Mouse (Mus musculus) liver, embryonic 13.5 days (tissue): ENCODE results near the gene Pla1a. TPM values are rescaled to one million over a fixed set of nuclear protein-coding genes. Genes with fewer than 3 reads are reported as not detected.

Experiments used
- ATAC-seq: fragments of 200-750 bp; cut with Nextera tagmentation; 2 replicates; pipeline ENCODE4 v1.8.0; 2017; ENCODE audit warnings: low read depth, mild to moderate bottlenecking, moderate number of reproducible peaks, moderate library complexity
- DNase-seq: peaks from one replicate; pipeline ENCODE4 v3.0.0; 2022
- H3K27ac ChIP-seq: fragments of 300-500 bp; sonication (generic); 2 replicates; pipeline ENCODE4 v1.5.1; 2015; ENCODE audit warnings: moderate library complexity, mild to moderate bottlenecking, inconsistent platforms
- H3K27me3 ChIP-seq: fragments of 300-500 bp; sonication (generic); 2 replicates; pipeline ENCODE4 v1.6.1; 2015; ENCODE audit warnings: mild to moderate bottlenecking, inconsistent platforms
- H3K36me3 ChIP-seq: fragments of 300-500 bp; sonication (generic); 2 replicates; pipeline ENCODE4 v1.6.1; 2015; ENCODE audit warnings: mild to moderate bottlenecking, inconsistent platforms
- H3K4me1 ChIP-seq: fragments of 300-500 bp; sonication (generic); replicated peaks from 2 replicates; pipeline ENCODE4 v1.6.1; 2015; ENCODE audit warnings: inconsistent platforms
- H3K4me2 ChIP-seq: fragments of 300-500 bp; sonication (generic); 2 replicates; pipeline ENCODE4 v1.6.1; 2015; ENCODE audit warnings: inconsistent platforms, mild to moderate bottlenecking, moderate library complexity
- H3K4me3 ChIP-seq: fragments of 300-500 bp; sonication (generic); replicated peaks from 2 replicates; pipeline ENCODE4 v1.5.1; 2015; ENCODE audit warnings: mild to moderate bottlenecking, inconsistent platforms
- H3K9ac ChIP-seq: fragments of 300-500 bp; sonication (generic); 2 replicates; pipeline ENCODE4 v1.6.1; 2015; ENCODE audit warnings: mild to moderate bottlenecking, inconsistent platforms
- H3K9me3 ChIP-seq: fragments of 300-500 bp; sonication (generic); replicated peaks from 2 replicates; pipeline ENCODE4 v1.6.1; 2016; ENCODE audit warnings: inconsistent platforms
- WGBS: fragments of 180-500 bp; shearing (Covaris S2); methylation state at CpG from one replicate; pipeline ENCODE4 v1.1.7; 2015; ENCODE audit not compliant: insufficient replicate concordance; 5-methylcytosine and 5-hydroxymethylcytosine counted together
- polyA plus RNA-seq: library from polyadenylated mRNA; unstranded; fragments of >200 nt; fragmentation: Nextera tagmentation; extraction: Ambion mirVana; gene quantifications from 2 replicates; pipeline ENCODE4 v1.2.1, GENCODE M21; 2015

The Pla1a gene
- polyA plus RNA-seq, 1 experiment from 2014 or later, result 8.4 TPM

DNA sequence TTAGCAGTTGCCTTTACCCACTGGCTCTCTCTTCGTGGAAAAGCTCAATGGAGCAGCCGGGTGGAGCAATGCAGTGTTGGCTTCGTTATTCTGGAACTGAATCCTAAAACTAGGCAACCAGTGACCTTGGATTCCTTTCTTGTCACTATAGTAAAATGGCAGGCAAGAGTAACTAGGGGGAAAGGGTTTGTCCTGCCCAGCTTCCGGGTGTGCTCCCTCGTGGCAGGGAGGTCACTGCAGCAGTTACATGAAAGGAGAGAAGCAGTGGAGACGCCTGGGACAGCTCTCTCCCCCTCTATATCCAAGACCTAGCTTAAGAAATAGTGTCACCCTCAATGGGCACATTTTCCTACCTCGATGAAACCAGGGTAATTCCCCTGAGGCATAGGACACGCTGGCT lies 36.5 kb upstream of the Pla1a start:
- H3K9me3 ChIP-seq, result no peaks in the 10 kb centered on the region
- no peaks in the 10 kb centered on the region for H3K36me3 ChIP-seq
- H3K4me1 ChIP-seq, result peaks cover 62% of the 10 kb centered on the region
- H3K27me3 ChIP-seq, result no peaks in the 10 kb centered on the region
- H3K9ac ChIP-seq, result no peak overlapping the region
- H3K27ac ChIP-seq, result no peak overlapping the region
- WGBS, result 65% methylated on average over 8 of the region's 8 CpGs
- H3K4me3 ChIP-seq, result no peak overlapping the region
- ATAC-seq (no peak), DNase-seq (no peak)
- H3K4me2 ChIP-seq, result no peak overlapping the region

DNA sequence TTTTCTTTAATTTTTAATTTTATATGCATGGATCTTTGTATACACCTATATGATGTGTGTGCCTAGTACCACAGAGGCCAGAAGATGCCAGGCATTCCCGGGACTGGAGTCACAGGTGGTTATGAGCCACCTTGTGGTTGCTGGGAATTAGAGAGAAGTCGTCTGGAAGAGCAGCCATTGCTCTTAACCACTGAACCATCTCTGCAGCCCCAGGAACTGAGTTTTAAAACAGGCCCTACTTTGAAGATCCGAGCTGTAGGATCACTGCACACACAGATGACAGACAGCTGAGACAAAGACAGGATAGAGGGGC lies 35.7 kb upstream of the Pla1a start:
- no peaks in the 10 kb centered on the region for H3K9me3 ChIP-seq
- H3K36me3 ChIP-seq, result no peaks in the 10 kb centered on the region
- no peak for ATAC-seq
- no peak overlapping the region for H3K9ac ChIP-seq
- H3K4me2 ChIP-seq, result no peak overlapping the region
- no peaks in the 10 kb centered on the region for H3K27me3 ChIP-seq
- WGBS, result 25% methylated on average over 3 of the region's 3 CpGs
- peaks cover 54% of the 10 kb centered on the region for H3K4me1 ChIP-seq
- no peak overlapping the region for H3K27ac ChIP-seq
- DNase-seq, result no peak
- no peak overlapping the region for H3K4me3 ChIP-seq

DNA sequence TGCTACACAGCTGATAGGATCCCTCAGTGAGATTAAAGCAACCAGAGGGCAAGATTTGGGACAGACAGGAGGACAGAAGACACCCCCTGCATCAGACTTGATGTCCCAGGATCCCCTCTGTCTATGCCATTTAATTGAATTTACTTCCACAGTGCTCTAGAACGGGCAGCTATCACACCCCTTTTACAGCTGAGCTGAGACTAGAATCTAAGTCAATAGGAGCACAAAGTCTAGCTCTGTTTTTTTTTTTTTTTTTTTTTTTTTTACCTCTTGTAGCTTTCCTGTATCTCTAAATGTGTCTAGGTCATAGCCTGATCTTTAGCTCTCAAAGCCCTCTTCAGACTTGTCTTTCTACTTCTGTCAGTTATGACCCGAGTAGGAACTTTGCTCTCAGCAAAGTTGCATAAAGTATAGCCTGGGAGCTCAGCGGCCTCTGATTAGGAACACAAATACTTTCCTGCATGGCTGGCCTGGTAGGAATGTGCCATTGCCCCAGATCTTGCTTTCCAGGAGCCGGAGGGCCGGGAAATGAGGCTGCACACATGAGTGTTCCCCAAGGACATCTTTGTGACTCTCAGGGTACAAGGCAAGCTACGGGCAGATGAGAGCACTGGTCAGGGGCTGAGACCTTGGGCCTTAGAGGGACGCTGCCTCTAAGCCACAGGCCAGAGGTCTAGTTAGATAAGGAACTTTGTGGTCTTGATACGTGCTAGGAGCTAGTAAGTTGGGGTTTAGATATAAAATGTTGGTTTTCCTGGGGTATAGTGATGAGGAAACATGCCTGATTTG lies 35.2 kb upstream of the Pla1a start:
- Histone ChIP-seq H3K27me3 (no peaks in the 10 kb centered on the region), H3K9ac (0 out of 2 replicates have a peak overlapping the region, but pooled peaks have one; percentile 2), H3K9me3 (no peaks in the 10 kb centered on the region), H3K4me2 (no peak overlapping the region), H3K36me3 (no peaks in the 10 kb centered on the region), H3K4me1 (peaks cover 49% of the 10 kb centered on the region), H3K4me3 (no peak overlapping the region), H3K27ac (no peak overlapping the region)
- ATAC-seq (no peak), DNase-seq (no peak)
- WGBS, result 39% methylated on average over 8 of the region's 8 CpGs

DNA sequence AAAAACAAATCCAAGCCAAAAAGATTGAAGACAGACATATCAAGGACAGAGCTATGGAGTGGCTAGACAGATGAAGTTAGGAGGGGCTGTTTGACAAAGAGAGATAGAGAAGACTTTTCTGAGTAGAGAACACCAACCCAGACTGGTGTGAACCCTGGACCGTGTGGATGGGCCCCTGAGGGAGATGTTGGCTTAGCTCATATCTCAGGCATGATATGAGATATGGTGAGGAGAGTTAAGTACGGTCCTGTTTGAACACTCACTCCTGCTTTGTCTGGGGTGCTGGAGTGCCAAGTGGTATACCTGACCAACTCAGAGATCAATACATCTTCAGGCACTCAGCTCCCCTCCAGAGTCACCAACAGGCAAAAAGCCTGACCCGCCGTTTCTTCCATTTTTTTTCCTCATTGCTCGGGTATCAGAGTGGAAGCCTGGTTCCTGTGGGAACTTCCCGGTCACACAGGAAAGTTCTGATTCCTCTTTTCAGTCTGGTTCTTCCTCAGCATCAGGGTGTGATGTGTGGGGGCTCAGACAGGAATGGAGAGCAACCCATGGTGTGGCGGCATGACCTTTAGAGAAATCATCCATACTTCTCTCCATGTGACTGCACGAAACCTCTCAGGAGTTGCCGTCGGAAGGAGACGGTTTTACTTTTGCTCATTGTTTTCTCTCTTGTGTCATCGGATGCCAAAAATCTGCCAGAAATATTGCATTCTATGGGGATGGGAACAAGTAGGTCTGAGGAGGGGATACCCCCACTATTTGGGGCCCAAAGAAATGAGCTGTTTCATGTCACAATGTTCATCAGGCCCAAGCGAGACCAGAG lies 34.4 kb upstream of the Pla1a start:
- no peak for DNase-seq
- Histone ChIP-seq H3K9me3 (no peaks in the 10 kb centered on the region), H3K27ac (no peak overlapping the region), H3K4me3 (no peak overlapping the region), H3K9ac (no peak overlapping the region), H3K36me3 (no peaks in the 10 kb centered on the region), H3K4me1 (peaks cover 42% of the 10 kb centered on the region), H3K27me3 (no peaks in the 10 kb centered on the region), H3K4me2 (no peak overlapping the region)
- WGBS, result 60% methylated on average over 13 of the region's 13 CpGs
- ATAC-seq, result peak; percentile 65

DNA sequence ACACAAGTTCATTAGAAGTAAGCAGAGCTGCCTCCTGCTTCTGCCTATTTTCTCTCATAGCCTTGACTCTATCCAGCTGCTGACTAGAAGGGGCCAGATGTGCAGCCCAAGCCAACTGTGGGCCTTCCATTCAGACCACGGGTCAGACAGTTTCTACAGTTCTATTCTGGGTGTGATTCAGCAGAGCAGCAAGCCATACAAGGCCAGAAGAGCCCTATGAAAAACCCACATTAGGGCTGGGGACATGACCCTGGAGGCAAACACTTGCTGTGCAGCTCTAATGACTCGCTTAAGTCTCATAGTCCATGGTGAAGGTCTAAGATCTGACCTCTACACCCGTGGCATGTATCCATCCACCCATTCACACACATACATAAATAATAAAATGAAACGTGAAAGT lies 33.1 kb upstream of the Pla1a start:
- no peak for ATAC-seq
- no peak for DNase-seq
- Histone ChIP-seq H3K4me1 (peaks cover 31% of the 10 kb centered on the region), H3K27ac (no peak overlapping the region), H3K9me3 (no peaks in the 10 kb centered on the region), H3K4me3 (no peak overlapping the region), H3K27me3 (no peaks in the 10 kb centered on the region), H3K9ac (no peak overlapping the region), H3K36me3 (no peaks in the 10 kb centered on the region), H3K4me2 (no peak overlapping the region)
- WGBS, result 60% methylated on average over 4 of the region's 4 CpGs

DNA sequence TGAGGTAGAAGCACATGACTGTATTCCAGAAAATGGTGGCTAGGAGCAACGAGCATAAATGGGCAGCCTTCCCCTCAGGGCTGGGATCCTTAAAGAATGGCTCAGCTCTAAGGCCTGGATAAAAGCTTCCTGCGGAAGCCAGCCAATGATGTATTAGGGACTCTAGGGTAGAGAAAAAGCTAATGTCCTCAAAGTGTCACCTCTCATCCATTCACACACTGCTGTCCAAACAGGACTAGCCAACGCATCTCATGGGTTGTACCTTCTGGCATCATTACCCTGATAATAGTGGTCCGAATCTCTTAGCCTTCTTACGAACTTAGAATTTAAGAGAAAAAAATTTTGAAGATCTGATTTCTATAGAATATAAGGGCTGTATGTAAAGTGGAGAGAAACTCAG lies 30.4 kb upstream of the Pla1a start:
- Histone ChIP-seq H3K4me2 (no peak overlapping the region), H3K27ac (no peak overlapping the region), H3K9ac (no peak overlapping the region), H3K36me3 (no peaks in the 10 kb centered on the region), H3K4me1 (peaks cover 33% of the 10 kb centered on the region), H3K4me3 (no peak overlapping the region), H3K27me3 (no peaks in the 10 kb centered on the region), H3K9me3 (no peaks in the 10 kb centered on the region)
- DNase-seq (no peak), ATAC-seq (no peak)
- 80% methylated on average over 5 of the region's 5 CpGs for WGBS

DNA sequence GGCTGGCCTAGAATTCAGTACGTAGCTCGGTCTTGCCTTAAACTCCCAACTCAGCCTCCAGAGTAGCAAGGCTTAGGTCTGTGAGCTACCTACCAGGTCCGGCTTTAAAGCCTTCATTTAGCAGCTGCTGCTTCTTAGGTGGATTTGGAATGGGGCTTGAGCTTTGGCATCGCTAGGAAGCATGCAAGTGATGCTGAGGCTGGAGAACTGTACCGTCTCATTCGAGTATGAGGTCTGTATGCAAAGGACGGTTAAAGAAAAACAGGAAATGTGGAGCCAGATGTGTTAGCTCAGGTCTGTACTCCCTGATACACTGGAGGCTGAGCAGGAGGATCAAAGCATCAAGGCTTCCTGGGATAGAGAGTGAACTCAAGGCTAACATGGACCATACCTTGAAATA lies 29.2 kb upstream of the Pla1a start:
- Histone ChIP-seq H3K27ac (no peak overlapping the region), H3K9ac (no peak overlapping the region), H3K4me1 (peaks cover 27% of the 10 kb centered on the region), H3K27me3 (no peaks in the 10 kb centered on the region), H3K9me3 (no peaks in the 10 kb centered on the region), H3K36me3 (no peaks in the 10 kb centered on the region), H3K4me2 (no peak overlapping the region), H3K4me3 (no peak overlapping the region)
- no peak for ATAC-seq
- DNase-seq, result no peak
- WGBS, result 64% methylated on average over 7 of the region's 7 CpGs

DNA sequence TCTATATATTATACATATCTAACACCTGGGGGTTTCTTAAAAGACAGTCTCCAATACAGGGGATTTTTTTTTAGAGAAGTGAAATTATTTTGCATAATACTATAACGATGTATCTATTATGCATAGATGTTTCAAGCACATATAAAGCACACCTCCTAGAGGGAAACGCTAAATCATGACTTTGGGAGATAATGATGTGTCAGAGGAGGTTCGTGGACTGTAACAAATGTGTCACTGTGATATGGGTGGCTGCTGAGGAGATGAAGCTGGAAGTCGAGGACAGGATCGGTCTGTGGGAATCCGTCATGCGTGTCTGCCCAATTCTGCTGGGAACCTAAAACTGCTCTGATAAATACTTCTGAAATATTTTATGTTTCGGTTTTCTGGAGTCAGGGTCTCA lies 28.8 kb upstream of the Pla1a start:
- H3K9ac ChIP-seq, result no peak overlapping the region
- H3K4me2 ChIP-seq, result no peak overlapping the region
- no peak overlapping the region for H3K4me3 ChIP-seq
- ATAC-seq (no peak), DNase-seq (no peak)
- peaks cover 25% of the 10 kb centered on the region for H3K4me1 ChIP-seq
- no peak overlapping the region for H3K27ac ChIP-seq
- no peaks in the 10 kb centered on the region for H3K27me3 ChIP-seq
- no peaks in the 10 kb centered on the region for H3K36me3 ChIP-seq
- WGBS, result 49% methylated on average over 8 of the region's 8 CpGs
- H3K9me3 ChIP-seq, result no peaks in the 10 kb centered on the region

DNA sequence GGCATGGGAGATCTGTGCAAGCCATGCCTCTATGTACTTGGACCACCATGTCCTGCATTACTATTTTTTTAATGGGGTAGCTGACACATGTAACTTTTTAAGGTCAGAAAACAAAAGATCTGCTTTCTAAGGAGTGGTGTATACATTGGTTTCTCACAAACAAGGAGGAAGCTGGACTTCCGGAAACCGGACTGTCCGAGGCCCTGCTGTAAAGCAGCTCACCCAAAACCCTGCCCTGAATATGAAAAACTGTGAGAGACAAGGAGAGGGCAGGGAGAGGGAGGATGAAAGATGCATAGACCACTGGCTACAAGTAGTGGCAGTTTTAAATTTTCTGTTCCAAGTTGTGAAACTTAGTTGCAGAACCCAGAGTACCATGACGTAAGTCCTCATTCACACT lies 27.0 kb upstream of the Pla1a start:
- Histone ChIP-seq H3K4me3 (no peak overlapping the region), H3K27me3 (no peaks in the 10 kb centered on the region), H3K4me1 (peaks cover 21% of the 10 kb centered on the region), H3K27ac (no peak overlapping the region), H3K9me3 (no peaks in the 10 kb centered on the region), H3K4me2 (no peak overlapping the region), H3K9ac (no peak overlapping the region), H3K36me3 (no peaks in the 10 kb centered on the region)
- WGBS, result 67% methylated on average over 4 of the region's 4 CpGs
- ATAC-seq (no peak), DNase-seq (no peak)

DNA sequence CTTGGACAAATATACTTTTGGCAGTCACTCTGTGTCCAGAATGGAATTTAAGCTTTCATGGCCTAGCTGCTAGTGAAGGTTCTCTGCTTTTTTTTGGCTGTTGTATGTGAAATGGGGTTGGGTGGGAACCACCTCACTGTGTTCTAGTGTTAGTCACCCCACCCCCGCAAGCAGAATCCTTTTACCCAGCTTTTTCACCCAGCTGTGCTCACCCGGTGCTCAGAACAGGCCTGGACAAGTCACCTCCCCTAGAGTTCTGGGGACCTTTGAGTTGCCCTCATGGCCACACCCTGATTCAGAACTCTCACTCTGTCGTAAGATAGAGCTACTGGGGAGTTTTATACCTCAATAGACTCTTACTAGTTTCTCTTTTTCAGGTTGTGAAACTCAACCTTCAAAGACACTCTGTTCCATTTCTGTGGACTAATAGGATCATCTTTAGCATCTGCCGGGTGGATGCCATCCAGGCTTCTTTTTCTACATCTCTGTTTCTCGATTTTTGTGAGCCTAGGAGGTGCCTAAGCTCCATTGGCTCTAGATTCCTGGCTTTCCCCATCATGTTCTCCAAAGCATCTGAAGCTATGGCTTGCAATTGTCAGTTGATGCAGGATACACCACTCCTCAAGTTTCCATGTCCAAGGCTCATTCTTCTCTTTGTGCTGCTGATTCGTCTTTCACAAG lies 25.8 kb upstream of the Pla1a start:
- peaks cover 33% of the 10 kb centered on the region for H3K4me1 ChIP-seq
- DNase-seq (no peak), ATAC-seq (0 out of 2 replicates have a peak, but pooled peaks have one; percentile 45)
- no peak overlapping the region for H3K27ac ChIP-seq
- no peaks in the 10 kb centered on the region for H3K36me3 ChIP-seq
- no peak overlapping the region for H3K9ac ChIP-seq
- H3K9me3 ChIP-seq, result no peaks in the 10 kb centered on the region
- WGBS, result 51% methylated on average over 6 of the region's 6 CpGs
- no peaks in the 10 kb centered on the region for H3K27me3 ChIP-seq
- H3K4me3 ChIP-seq, result no peak overlapping the region
- no peak overlapping the region for H3K4me2 ChIP-seq

DNA sequence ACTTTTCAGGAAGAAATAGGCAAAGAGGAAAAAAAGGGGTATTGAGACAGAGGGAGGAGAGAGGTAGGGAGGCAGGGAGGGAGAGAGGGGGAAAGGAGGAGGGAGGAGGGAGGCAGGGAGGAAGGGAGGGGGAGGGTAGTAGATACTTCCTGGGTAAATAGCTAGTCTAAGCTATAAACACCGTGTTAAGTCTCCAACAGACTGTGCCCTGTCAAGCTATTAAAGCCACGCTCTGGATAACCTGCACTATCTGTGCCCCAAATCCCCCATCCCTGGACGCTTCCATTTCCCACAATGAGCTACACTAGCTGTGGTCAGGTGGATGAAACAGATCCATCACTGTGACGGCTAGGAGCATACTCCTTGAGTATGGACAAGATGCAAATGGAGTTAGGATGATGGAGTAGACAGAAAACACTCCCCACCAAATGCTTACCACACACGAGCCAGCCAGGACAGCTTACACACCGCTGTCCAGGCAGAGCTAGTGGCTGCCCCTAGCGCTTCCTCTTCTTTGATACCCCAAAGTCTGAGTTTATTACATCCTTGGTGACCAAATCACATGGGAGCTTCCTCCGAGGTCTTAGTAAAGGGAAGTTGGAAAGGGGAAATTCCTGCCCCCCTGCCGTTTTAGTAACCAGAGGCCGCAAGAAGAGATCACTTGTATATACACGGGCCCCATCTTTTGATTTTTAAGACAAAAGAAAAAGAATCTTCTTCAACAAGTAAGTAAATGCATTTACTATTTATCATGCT lies 24.0 kb upstream of the Pla1a start:
- Histone ChIP-seq H3K4me3 (no peak overlapping the region), H3K27me3 (no peaks in the 10 kb centered on the region), H3K4me2 (no peak overlapping the region), H3K9ac (no peak overlapping the region), H3K27ac (no peak overlapping the region), H3K36me3 (no peaks in the 10 kb centered on the region), H3K4me1 (peaks cover 42% of the 10 kb centered on the region), H3K9me3 (no peaks in the 10 kb centered on the region)
- WGBS, result 39% methylated on average over 11 of the region's 11 CpGs
- DNase-seq, result no peak
- ATAC-seq, result no peak
